ENCODE assay signal across 17 mouse cellular contexts in the genomic region with DNA sequence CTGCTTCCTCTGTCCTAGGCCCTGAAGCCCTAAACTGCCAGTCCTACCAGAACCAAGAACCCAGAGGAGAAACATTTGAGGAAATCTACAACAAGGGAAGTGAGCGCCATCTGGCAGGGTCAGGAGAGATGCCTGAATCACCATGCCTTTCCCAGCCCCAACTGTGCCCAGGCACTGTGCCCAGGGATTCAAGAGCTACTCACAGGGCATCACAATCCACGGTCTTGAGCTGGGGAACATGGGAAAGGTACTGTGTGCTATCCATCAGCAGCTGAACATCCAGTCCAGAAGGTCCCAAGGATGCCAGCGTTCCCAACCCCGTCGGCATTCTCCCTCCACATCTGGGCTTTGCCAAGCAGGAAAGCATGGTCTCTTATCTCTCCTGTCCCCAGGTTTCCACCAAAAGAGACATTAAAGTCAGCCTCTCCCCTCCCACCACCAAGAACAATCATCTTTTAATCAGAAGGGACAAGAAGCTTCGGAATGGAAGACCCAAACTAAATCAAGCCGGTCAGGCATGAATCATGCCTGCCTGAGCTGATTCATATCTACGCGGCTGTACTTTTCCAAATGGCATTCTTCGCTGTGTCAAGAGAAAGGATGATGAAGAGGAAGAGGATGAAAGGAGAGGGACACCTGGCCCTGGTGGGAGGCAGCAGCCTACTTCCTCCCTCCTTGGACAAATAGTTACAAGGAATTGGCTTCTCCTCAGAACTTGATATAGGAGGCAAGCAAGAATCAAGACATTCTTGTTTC. TPM values are rescaled to one million over a fixed set of nuclear protein-coding genes. Genes with fewer than 3 reads are reported as not detected.
DNase-seq lines count a peak whose midpoint lies in the region; ATAC-seq lines count a peak whose summit lies in the region.
"Had no signal": no experiment of that assay in that cellular context is flagged by ENCODE, and none has a peak within 500 bp of the region (broad histone marks: within the 10 kb centered on the region; RNA-seq: fewer than 3 reads in every experiment).

No protein-coding gene starts in this region.

- peak; percentile 11; the same call in 1 of the 2 replicates for ATAC-seq in frontal cortex, adult (ENCODE audit: low TSS enrichment)
- ATAC-seq: inflammation-experienced regulatory T-cells, adult 6 months; midbrain, embryonic 16.5 days; Patski had no signal

- DNase-seq in frontal cortex, postnatal 25 days (ENCODE audit: low spot score in 2 of 2), result no peak
- DNase-seq in 3T3-L1 (ENCODE audit: low read depth, low spot score), result peak; percentile 42
- DNase-seq in adrenal gland, postnatal 36 days, result peak; percentile 52 to 63
- peak; percentile 99 for DNase-seq in cerebellum, adult 9-11 months
- no peak for DNase-seq in thymus, postnatal 14 days
- no peak for DNase-seq in testis, postnatal 14 days (ENCODE audit: low spot score)
- no peak for DNase-seq in embryo, embryonic 11 days
- DNase-seq: gastrocnemius, postnatal 14 days; heart, postnatal 36 days; liver; lung, embryonic 14.5 days; thymus, adult 2 months had no signal

RNA-seq across cellular contexts. Expression of gene Gpx2, which starts 9.9 kb away (rescaled TPM):
- total RNA-seq in adrenal gland, postnatal 36 days (2021), result not detected
- total RNA-seq: gastrocnemius, postnatal 14 days; heart, postnatal 36 days; megakaryocyte progenitor cell, adult 5-6 weeks had no signal

RNA-seq across cellular contexts. Expression of gene Rab15, which starts 17.5 kb away (rescaled TPM):
- 1 to 10 TPM; 1.8 to 4.0 TPM for total RNA-seq in adrenal gland, postnatal 36 days (2021)

RNA-seq across cellular contexts. Expression of gene Fntb, which starts 39.8 kb away (rescaled TPM):
- total RNA-seq in adrenal gland, postnatal 36 days (2021), result 10 to 100 TPM; 12.5 to 13.2 TPM

RNA-seq across cellular contexts. Expression of gene Churc1, which starts 39.9 kb away (rescaled TPM):
- 10 to 100 TPM; 77.8 to 87.4 TPM for total RNA-seq in adrenal gland, postnatal 36 days (2021)

Comparison
In these comparisons a context has a peak if more than half of its experiments do, and no peak if none do; other contexts are left out.
1. DNase-seq: peak in 3T3-L1 (single experiment), adrenal gland, postnatal 36 days (2 of 2) and cerebellum, adult 9-11 months (single experiment); none in frontal cortex, postnatal 25 days (0 of 2), thymus, postnatal 14 days (single experiment), testis, postnatal 14 days (single experiment) and embryo, embryonic 11 days (single experiment).